Mouse (Mus musculus): ENCODE data around the gene Zdhhc7.
A peak's percentile ranks its signal among the peaks of the same experiment; 100 is the strongest.

Zdhhc7 gene

GRCm38 (mm10) chr8:120114315-120114841 lies 13.1 kb upstream of the Zdhhc7 start:
- no peak for DNase-seq (ENCODE audit: low spot score in 2 of 2)

GRCm38 (mm10) chr8:120113758-120114255 lies 12.5 kb upstream of the Zdhhc7 start, which contains the start of gene 6430548M08Rik:
Gene 6430548M08Rik (plus strand): TSS chr8:120114152.
- peak; percentile 99 to 100 for DNase-seq (ENCODE audit: low spot score in 2 of 2)

DNA sequence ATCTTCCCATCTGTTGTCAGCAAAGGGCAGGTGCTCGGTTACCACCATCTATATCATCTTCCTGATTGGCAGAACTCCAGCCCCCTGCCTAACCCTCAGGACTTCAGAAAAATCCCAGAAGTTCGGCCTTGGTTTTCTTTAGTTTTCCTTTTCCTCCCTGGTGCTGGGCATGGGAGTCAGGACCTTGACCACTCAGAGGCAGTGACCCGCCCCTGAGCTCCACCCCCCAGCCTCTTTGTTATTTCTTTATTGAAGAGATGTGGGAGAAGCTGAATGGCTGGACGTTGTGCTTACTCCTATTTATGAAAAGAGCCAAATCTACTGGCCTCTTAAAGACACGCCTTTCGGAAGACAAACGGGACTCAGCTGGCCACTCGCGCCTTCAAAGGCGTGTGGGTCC lies 12.0 kb upstream of the Zdhhc7 start:
- no peak for DNase-seq (ENCODE audit: low spot score in 2 of 2)

DNA sequence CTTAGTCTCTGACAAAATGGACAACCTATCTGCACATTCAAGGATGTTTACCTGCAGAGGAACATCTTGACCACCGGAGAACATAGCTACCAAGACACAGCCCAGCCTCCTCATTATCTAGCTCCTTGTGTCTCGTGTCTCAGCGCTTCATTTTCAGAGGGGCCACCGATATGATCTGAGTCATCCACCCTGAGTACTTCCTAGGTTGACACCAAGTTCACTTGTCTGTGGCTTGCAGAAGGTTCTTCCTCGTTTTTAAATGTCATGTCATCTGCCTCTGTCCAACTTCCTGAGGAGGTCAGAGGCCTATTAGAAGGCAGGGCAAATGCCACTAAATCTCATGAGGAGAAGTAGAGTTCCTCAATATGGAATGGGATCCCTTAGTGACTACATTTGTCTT lies 11.3 kb upstream of the Zdhhc7 start:
- DNase-seq (ENCODE audit: low spot score in 2 of 2) = peak in 1 of 2 experiments; percentile 49

DNA sequence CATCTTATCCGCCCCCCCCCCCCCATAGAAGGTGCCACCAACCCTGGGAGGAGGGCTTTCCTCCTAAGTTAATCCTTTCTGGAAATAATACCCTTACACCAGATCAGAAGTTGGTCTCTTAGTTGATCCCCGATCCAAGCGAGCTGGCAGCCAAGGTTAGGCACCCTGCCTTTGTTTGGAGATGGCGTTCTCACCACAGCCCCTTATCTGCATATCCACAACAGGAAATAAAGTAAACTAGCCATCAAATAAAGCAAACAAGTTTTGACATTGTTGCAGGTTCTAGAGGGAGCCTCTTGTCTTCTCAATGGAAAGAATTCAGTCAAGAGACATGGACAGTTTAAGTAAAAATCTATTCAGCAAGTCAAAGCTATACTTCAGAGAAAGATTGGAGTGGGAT lies 10.1 kb upstream of the Zdhhc7 start:
- DNase-seq (ENCODE audit: low spot score in 2 of 2) = no peak

DNA sequence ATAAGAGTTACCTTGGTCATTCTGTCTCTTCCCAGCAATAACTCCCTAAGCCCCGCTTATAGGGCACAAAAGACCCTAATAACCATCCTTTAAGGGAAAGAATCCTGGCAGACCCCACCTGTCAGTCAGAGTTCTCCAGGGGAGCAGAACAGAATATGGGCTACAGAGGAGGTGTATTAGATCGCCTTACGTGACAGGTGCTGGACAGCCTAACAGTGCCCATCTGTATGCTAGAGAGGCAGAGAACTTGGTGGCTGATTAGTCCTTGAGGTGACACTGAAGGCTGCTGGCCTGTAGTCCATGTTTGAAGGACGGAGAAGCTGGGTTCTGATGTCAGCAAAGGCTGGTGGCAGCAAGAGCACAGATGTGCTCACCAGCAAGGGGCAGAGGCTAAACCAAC lies 9.7 kb upstream of the Zdhhc7 start:
- DNase-seq (ENCODE audit: low spot score in 2 of 2) = no peak

- peak; percentile 53 to 58 for DNase-seq (ENCODE audit: low spot score in 2 of 2)
These were observed 7.9 kb upstream of the Zdhhc7 start for GRCm38 (mm10) chr8:120109149-120109548.

DNA sequence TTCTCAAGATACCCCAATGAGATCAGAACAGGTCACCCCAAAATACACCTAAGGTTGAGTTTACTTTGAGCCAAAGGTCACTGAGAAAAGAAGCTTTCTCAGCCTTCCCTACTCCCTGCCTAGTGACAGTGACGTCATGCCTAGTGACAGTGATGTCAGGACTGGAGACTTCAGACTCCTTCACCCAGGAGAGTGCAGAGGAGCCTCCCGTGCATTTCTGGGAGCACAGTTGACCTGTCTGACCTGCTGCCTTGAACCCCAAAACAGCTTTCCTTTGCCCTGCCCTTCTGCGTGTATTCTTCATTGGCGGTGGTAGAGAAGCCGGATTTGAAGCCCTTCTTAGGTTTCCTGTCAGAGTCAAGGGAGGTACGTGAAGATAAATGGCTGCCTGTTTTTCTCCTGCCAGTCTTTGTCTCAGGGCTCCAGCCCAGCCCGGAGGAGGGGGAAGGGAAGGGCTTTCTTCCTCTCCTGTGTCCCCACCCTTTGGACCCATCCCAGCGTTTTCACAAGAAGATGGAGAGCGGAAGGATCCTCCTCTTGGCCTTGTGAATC lies 3.5 kb upstream of the Zdhhc7 start:
- DNase-seq (ENCODE audit: low spot score in 2 of 2) = peak; percentile 85 to 87

DNA sequence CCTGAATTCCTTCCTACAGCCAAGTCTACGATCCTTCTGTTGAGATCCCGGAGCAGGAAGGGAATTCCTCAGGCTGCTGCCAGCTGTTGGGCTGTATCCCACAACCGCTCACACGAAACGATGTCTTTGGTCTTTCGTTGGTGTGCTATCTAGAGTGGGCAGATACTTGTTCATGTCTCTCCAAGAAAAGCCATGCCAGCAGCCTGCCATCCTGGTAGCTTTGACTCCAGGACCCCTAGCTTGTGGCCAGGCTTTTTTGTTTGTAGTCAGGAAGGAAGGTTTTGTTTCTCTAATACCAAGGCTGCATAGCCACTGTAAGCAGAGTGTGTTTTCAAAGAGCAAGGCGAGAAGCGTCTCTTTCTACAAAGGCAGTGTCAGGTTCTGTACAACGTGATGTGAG lies 2.6 kb upstream of the Zdhhc7 start:
- DNase-seq (ENCODE audit: low spot score in 2 of 2) = no peak

DNA sequence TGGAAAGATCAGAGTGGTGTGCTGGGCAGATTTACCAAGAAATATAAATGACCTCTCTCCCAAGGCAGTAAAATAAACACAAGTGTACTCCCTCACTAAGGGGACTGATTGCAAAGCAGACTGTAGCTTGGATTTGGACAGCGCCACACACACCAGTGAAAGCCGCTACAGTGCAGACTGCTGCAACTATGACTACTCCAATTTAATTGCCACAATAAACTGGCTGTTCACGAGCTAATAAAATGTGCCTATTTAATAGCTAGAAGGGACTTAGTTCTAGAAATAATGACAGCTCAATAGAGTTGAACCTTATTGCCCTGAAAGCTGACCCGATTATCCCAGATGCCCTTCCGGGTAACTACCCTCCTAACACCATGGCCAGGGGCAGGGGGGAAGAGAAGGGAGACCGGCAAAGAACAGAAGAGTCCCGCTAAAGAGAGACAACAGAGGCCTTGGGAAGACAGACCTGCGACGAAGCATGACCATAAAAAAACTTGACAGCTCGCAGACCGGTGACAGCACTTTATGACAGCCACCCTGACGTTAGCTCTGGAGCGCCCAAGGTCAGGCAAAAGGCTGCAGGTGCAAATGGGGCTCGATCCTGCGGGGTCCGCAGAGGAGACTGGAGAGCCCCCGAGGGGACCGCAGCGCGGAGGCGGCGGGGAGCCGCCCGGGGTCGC lies 754 bp downstream of the Zdhhc7 start:
- peak in 1 of 2 experiments; percentile 39 for DNase-seq (ENCODE audit: low spot score in 2 of 2)

- DNase-seq (ENCODE audit: low spot score in 2 of 2) = no peak
These were observed 4.8 kb downstream of the Zdhhc7 start for GRCm38 (mm10) chr8:120096486-120096885.

DNA sequence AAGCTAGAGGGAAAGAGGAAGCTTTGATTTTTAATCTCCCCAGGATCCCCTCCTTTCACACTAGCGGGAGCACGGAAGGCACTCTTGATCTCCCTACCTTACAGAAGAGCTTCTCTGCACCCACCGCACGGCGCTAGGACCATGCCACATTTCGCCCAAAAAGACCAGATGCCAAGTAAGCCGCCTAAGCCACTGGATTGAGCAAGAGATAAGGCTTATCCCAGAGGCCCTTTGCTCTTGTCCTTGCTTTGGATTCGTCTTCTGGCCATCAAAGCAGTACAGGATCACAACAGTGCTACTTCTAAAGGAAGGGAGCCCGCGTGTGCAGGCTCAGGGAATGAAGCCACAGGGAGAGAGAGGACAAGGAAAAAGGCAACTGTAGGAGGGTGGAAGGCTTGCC lies 6.5 kb downstream of the Zdhhc7 start:
- DNase-seq (ENCODE audit: low spot score in 2 of 2) = no peak

DNA sequence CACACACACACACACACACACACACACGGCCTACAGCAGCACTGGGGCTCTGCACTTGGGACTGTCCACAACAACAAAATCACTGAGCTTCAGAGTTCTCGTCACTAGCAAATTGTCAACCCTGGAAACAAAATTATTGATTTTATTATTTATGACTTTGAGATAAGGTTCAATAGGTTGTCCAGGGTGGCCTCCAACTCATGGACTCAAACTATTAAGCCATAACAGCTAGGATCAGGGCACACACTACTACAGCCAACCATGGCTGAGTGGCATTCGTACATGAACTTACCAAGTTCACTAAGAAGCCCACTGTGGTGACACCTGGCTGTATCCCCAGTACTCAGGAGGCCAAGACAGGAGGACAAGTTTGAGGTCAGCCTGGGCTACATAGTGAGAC lies 8.2 kb downstream of the Zdhhc7 start:
- no peak for DNase-seq (ENCODE audit: low spot score in 2 of 2)

DNA sequence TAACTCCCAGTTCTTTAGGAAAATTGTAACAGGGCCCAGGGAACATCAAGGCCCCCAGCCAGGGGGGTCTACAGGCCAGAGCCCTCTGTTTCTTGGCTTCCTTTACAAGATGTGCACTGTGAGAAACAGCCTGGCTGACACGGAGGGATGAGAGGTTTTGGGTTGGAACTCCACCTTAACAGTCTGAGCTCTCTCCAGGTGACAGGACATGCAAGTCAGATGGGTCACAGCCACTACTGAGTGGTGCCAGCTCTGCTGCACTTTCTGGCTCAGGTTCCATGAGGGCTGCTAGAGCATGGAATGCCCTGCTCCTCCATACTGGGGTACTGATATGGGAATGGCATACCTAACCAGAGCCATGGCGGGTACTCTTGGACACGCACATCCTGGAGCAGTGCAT lies 10.2 kb downstream of the Zdhhc7 start:
- no peak for DNase-seq (ENCODE audit: low spot score in 2 of 2)

DNA sequence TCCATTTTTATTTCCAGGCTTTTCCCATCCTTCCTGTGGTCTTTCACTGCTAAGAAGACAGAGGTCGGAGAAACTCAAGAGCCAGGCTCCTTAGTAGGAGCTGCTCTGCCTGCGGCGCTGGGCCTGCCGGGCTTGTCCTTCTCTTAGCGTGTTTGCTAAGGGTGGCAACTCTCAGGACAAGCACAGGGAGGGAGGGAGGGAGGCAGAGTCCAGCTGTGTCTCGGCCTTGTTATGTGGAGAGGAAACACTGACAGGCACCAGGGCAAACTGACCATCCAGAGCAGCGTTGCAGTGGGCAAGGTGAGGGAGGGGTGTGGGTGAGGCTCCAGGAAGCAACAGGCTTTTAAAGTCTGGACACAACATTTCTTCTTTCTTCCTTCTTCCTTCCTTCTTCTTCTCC lies 11.8 kb downstream of the Zdhhc7 start:
- no peak for DNase-seq (ENCODE audit: low spot score in 2 of 2)

GRCm38 (mm10) chr8:120084783-120085182 lies 16.5 kb downstream of the Zdhhc7 start:
- no peak for DNase-seq (ENCODE audit: low spot score in 2 of 2)

DNA sequence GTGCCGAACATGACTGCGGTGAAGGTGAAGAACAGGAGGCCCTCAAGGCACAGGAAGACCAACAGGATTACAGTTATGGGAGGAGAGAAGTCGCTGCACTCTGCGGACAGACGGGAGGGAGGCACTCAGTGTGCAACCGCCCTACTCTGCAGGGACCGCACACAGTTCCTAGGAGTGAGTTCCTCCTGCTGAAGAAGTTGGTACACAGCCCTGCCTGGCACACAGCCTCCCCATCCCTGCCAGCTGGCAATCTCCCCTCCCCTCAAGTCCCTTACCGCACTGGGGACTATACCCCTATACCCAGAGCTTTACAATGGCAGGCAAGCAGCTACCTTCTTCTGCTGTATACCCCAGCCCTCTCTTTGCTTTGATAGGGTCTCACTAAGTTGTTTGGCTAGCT lies 18.0 kb downstream of the Zdhhc7 start:
- no peak for DNase-seq (ENCODE audit: low spot score in 2 of 2)

- DNase-seq (ENCODE audit: low spot score in 2 of 2) = no peak
These were observed 21.9 kb downstream of the Zdhhc7 start for GRCm38 (mm10) chr8:120079361-120079760.

- peak; percentile 56 to 69 for DNase-seq (ENCODE audit: low spot score in 2 of 2)
These were observed 23.2 kb downstream of the Zdhhc7 start for GRCm38 (mm10) chr8:120078080-120078479.

DNA sequence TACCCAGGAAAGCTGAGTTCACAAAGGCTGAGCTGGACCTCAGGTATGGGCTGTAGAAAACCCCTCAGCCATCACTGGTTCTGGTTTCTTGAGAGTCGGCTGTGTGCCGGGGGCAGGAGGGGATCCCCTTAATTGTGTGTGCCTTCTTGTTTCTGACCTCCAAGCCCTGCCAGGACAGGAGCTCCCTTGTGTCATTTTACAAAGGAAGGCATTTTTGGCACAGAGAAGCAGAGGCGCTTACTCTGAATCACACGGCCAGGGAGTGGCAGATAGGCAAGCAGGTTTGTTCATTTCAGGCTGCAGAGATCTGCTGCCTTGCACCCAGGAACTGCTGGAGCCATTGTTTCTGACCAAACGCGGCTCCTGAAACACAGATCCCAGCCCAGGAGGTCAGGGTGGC lies 25.9 kb downstream of the Zdhhc7 start:
- DNase-seq (ENCODE audit: low spot score in 2 of 2) = no peak

- DNase-seq (ENCODE audit: low spot score in 2 of 2) = no peak
These were observed 26.8 kb downstream of the Zdhhc7 start for GRCm38 (mm10) chr8:120074516-120074915.

DNA sequence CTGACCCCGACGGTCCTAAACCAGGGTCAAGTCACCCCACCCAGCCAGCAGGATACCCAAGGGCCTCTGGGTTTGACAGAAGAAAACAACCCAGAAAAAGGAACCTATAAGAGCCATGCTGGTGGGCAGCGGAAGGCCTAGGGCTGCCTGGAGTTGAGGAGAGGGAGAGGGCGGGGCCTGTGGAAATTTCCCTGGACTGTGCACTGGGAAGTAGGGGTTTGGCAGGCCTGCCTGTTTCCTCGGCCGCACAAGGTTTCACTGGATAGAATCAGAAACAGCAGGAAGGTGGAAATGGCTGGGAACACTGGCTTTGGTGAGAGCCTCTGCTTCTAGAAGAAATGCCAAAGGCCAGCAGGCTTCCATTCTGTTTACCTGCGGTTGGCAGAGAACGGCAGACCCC lies 28.5 kb downstream of the Zdhhc7 start:
- DNase-seq (ENCODE audit: low spot score in 2 of 2) = peak; percentile 50 to 56

- peak in 1 of 2 experiments; percentile 40 for DNase-seq (ENCODE audit: low spot score in 2 of 2)
These were observed 29.0 kb downstream of the Zdhhc7 start for GRCm38 (mm10) chr8:120072259-120072658.

All from heart, adult 9 months (tissue).